In genomic region chr16:17575870-17576824, GRCm38 (mm10) we compare ENCODE assay signal across 8 mouse cellular contexts. TPM values are rescaled to one million over a fixed set of nuclear protein-coding genes. Genes with fewer than 3 reads are reported as not detected.
DNase-seq lines count a peak whose midpoint lies in the region; ATAC-seq and TF ChIP-seq lines count a peak whose summit lies in the region.

No protein-coding gene starts in this region.

- TF ChIP-seq POLR2A in lung, adult 2 months (IDR thresholded peaks at IDR 0.05; ENCODE audit: borderline replicate concordance, extremely low read depth, low read depth, low read length) = peak; percentile 42; the same call in 1 of the 2 replicates

- peaks cover 15% of the 10 kb centered on the region for H3K4me1 ChIP-seq in forebrain, embryonic 12.5 days
- 0 out of 2 replicates have a peak, but pooled peaks cover 2% of the 10 kb centered on the region for H3K4me1 ChIP-seq in lung, adult 2 months (ENCODE audit: control insufficient read depth, insufficient read depth, low read length)

- intact Hi-C loops in heart, postnatal 36 days (cut with DNase I) = no loop called here

- H3K27ac ChIP-seq in forebrain, embryonic 12.5 days = no peak overlapping the region
- H3K27ac ChIP-seq in layer of hippocampus, adult 2 months = peak overlapping the region; percentile 92

- no peaks in the 10 kb centered on the region for H3K36me3 ChIP-seq in forebrain, embryonic 12.5 days (replicated peaks)

- peak overlapping the region; percentile 59; the same call in 1 of the 2 replicates for H3K9ac ChIP-seq in forebrain, embryonic 12.5 days

- peak; percentile 70; the same call in 1 of the 2 replicates for ATAC-seq in forebrain, embryonic 12.5 days (ENCODE audit: low FRiP score)

- no peak for TF ChIP-seq CTCF in layer of hippocampus, adult 2 months (conservative IDR thresholded peaks at IDR 0.05)
- TF ChIP-seq CTCF in lung, adult 2 months (IDR thresholded peaks at IDR 0.05; ENCODE audit: insufficient read depth, low read length) = no peak

- peak overlapping the region; percentile 52 for H3K4me3 ChIP-seq in forebrain, embryonic 12.5 days (replicated peaks)
- H3K4me3 ChIP-seq in layer of hippocampus, adult 2 months = peak overlapping the region; percentile 90
- H3K4me3 ChIP-seq in lung, adult 2 months (replicated peaks; ENCODE audit: extremely low read depth, low read depth, low read length) = peak overlapping the region; percentile 72

- peak overlapping the region; percentile 79 for H3K4me2 ChIP-seq in forebrain, embryonic 12.5 days

- H3K27me3 ChIP-seq in forebrain, embryonic 12.5 days = peaks cover 52% of the 10 kb centered on the region

- 17% methylated on average over 40 of the region's 45 CpGs for WGBS in forebrain, embryonic 12.5 days
- 11% methylated on average over 45 of the region's 45 CpGs for WGBS in lung, adult 2 months

- DNase-seq in MEL-GATA-1-ER (ENCODE audit: extremely low read depth, low read depth) = peak; percentile 53
- peak; percentile 76 for DNase-seq in cerebellum, adult 11 months
- peak; percentile 53 to 58 for DNase-seq in heart, postnatal 36 days
- peak; percentile 76 to 82 for DNase-seq in layer of hippocampus, adult 2 months (ENCODE audit: low spot score in 2 of 2)
- peak; percentile 69 for DNase-seq in lung, adult 2 months
- peak; percentile 71 for DNase-seq in ovary, adult 18-20 months (ENCODE audit: low spot score)
- DNase-seq in yolk sac, embryonic 10.5 days (ENCODE audit: low spot score) = no peak

- H3K9me3 ChIP-seq in forebrain, embryonic 12.5 days = no peaks in the 10 kb centered on the region

RNA-seq across cellular contexts. Expression of gene Slc7a4, which starts 6.9 kb away (rescaled TPM):
- polyA plus RNA-seq in forebrain, embryonic 12.5 days (2016; fragmentation: Nextera tagmentation; extraction: Ambion mirVana) = 5.5 and 6.6 TPM in 2 replicates
- total RNA-seq in heart, postnatal 36 days (2021) = 1 to 10 TPM; 1.6 to 1.7 TPM
- 100 to 1,000 TPM; 102 to 105 TPM for total RNA-seq in layer of hippocampus, adult 2 months (2021)
- polyA plus RNA-seq in lung, adult 2 months (2012; rRNA removed) = 35.7 and 38.4 TPM in 2 replicates

RNA-seq across cellular contexts. Expression of gene P2rx6, which starts 14.5 kb away (rescaled TPM):
- 0.42 and 0.59 TPM in 2 replicates for polyA plus RNA-seq in forebrain, embryonic 12.5 days (2016; fragmentation: Nextera tagmentation; extraction: Ambion mirVana)
- 1 to 10 TPM in 1 of 2 experiments, under 1 TPM in 1; 0.73 to 1.4 TPM for total RNA-seq in heart, postnatal 36 days (2021)
- total RNA-seq in layer of hippocampus, adult 2 months (2021) = 1 to 10 TPM in 1 of 2 experiments, under 1 TPM in 1; 0.95 to 1.4 TPM
- polyA plus RNA-seq in lung, adult 2 months (2012; rRNA removed) = 10.7 and 12.7 TPM in 2 replicates

RNA-seq across cellular contexts. Expression of gene Lrrc74b, which starts 15.1 kb away (rescaled TPM):
- 0.17 and 0.31 TPM in 2 replicates for polyA plus RNA-seq in forebrain, embryonic 12.5 days (2016; fragmentation: Nextera tagmentation; extraction: Ambion mirVana)
- total RNA-seq in heart, postnatal 36 days (2021) = under 1 TPM in 1 of 2 experiments, not detected in 1; 0.19 TPM
- total RNA-seq in layer of hippocampus, adult 2 months (2021) = under 1 TPM; 0.36 to 0.56 TPM
- polyA plus RNA-seq in lung, adult 2 months (2012; rRNA removed) = 7.3 and 9.5 TPM in 2 replicates

RNA-seq across cellular contexts. Expression of gene Smpd4, which starts 43.0 kb away (rescaled TPM):
- 43.6 and 52.8 TPM in 2 replicates for polyA plus RNA-seq in forebrain, embryonic 12.5 days (2016; fragmentation: Nextera tagmentation; extraction: Ambion mirVana)
- total RNA-seq in heart, postnatal 36 days (2021) = 10 to 100 TPM; 19.4 to 23.2 TPM
- 10 to 100 TPM; 49.2 to 59.7 TPM for total RNA-seq in layer of hippocampus, adult 2 months (2021)
- polyA plus RNA-seq in lung, adult 2 months (2012; rRNA removed) = 50.4 and 62.5 TPM in 2 replicates

RNA-seq across cellular contexts. Expression of gene Thap7, which starts 45.2 kb away (rescaled TPM):
- 57.5 and 57.6 TPM in 2 replicates for polyA plus RNA-seq in forebrain, embryonic 12.5 days (2016; fragmentation: Nextera tagmentation; extraction: Ambion mirVana)
- 10 to 100 TPM; 14.7 to 14.8 TPM for total RNA-seq in heart, postnatal 36 days (2021)
- total RNA-seq in layer of hippocampus, adult 2 months (2021) = 10 to 100 TPM; 42.3 to 45.4 TPM
- polyA plus RNA-seq in lung, adult 2 months (2012; rRNA removed) = 87.3 and 90.4 TPM in 2 replicates

Comparison
In these comparisons a context has a peak if more than half of its experiments do, and no peak if none do; other contexts are left out.
1. RNA of gene Slc7a4, which starts 6.9 kb away (total RNA-seq): 102 to 105 TPM in layer of hippocampus, adult 2 months; 1.6 to 1.7 TPM in heart, postnatal 36 days; every median in the first group is over 10 times any median in the second.
2. Peak in every context shown above with its lines, with median percentiles within 50 percentile points of each other: H3K4me3 ChIP-seq.